Mouse (Mus musculus) midbrain, postnatal 0 days (tissue): ENCODE data around the gene Blvrb. TPM values are rescaled to one million over a fixed set of nuclear protein-coding genes. Genes with fewer than 3 reads are reported as not detected.

Source experiments
- ATAC-seq: fragments of 200-750 bp; cut with Nextera tagmentation; 2 replicates; pipeline ENCODE4 v1.8.0; 2017; ENCODE audit warnings: moderate number of reproducible peaks, mild to moderate bottlenecking, moderate TSS enrichment, moderate library complexity; ENCODE audit not compliant: low FRiP score
- DNase-seq: peaks from one replicate; pipeline ENCODE4 v3.0.0-alpha.2; 2015; ENCODE audit warnings: low spot score
- H3K27ac ChIP-seq: fragments of 300-500 bp; sonication (generic); 2 replicates; pipeline ENCODE4 v1.5.1; 2014; ENCODE audit warnings: low read depth, mild to moderate bottlenecking, low read length, mixed read lengths
- H3K27me3 ChIP-seq: fragments of 300-500 bp; sonication (generic); 2 replicates; pipeline ENCODE4 v1.6.1; 2014; ENCODE audit warnings: low read length, control low read depth, mixed read lengths; ENCODE audit not compliant: insufficient read depth
- H3K36me3 ChIP-seq: fragments of 300-500 bp; sonication (generic); 2 replicates; pipeline ENCODE4 v1.6.1; 2014; ENCODE audit warnings: low read length, control low read depth, mixed read lengths; ENCODE audit not compliant: insufficient read depth
- H3K4me1 ChIP-seq: fragments of 300-500 bp; sonication (generic); 2 replicates; pipeline ENCODE4 v1.6.1; 2014; ENCODE audit warnings: mild to moderate bottlenecking, control low read depth, antibody characterized with exemption, low read length, mixed read lengths; ENCODE audit not compliant: insufficient read depth
- H3K4me2 ChIP-seq: fragments of 300-500 bp; sonication (generic); 2 replicates; pipeline ENCODE4 v1.6.1; 2014; ENCODE audit warnings: low read depth, mild to moderate bottlenecking, low read length, mixed read lengths; ENCODE audit not compliant: poor library complexity, severe bottlenecking
- H3K4me3 ChIP-seq: fragments of 300-500 bp; sonication (generic); 2 replicates; pipeline ENCODE4 v1.5.1; 2014; ENCODE audit warnings: low read depth, mild to moderate bottlenecking, low read length, moderate library complexity
- H3K9ac ChIP-seq: fragments of 300-500 bp; sonication (generic); replicated peaks from 2 replicates; pipeline ENCODE4 v1.6.1; 2014; ENCODE audit warnings: mild to moderate bottlenecking, low read length, moderate library complexity, mixed read lengths; ENCODE audit not compliant: poor library complexity, severe bottlenecking
- H3K9me3 ChIP-seq: fragments of 300-500 bp; sonication (generic); 2 replicates; pipeline ENCODE4 v1.6.1; 2016; ENCODE audit warnings: low read length, control low read depth
- CTCF ChIP-seq: IDR thresholded peaks from 2 replicates; pipeline ENCODE4 v1.5.1; 2016; ENCODE audit warnings: antibody characterized with exemption, mild to moderate bottlenecking
- WGBS: fragments of 180-500 bp; shearing (Covaris S2); extraction: QIAGEN DNeasy Blood & Tissue Kit; methylation state at CpG from one replicate; pipeline ENCODE4 v1.1.7; 2014; 5-methylcytosine and 5-hydroxymethylcytosine counted together
- polyA plus RNA-seq: library from polyadenylated mRNA; unstranded; fragments of >200 nt; fragmentation: Nextera tagmentation; extraction: Ambion mirVana; gene quantifications from 2 replicates; pipeline ENCODE4 v1.2.1, GENCODE M21; 2015
- total RNA-seq: library from RNA; depleted of rRNA; stranded (reverse); fragments of >200 nt; gene quantifications from 2 replicates; pipeline ENCODE4 v1.2.3, GENCODE M21; 2014

The Blvrb gene
- total and polyA plus RNA-seq, 2 experiments from 2014 or later, result 15.9 to 19.5 TPM

- 85% methylated on average over 11 of the region's 11 CpGs for WGBS
- no peak overlapping the region for H3K27ac ChIP-seq
- no peak overlapping the region for H3K4me3 ChIP-seq
- H3K4me1 ChIP-seq, result no peaks in the 10 kb centered on the region
- no peak for TF ChIP-seq CTCF
- H3K9me3 ChIP-seq, result 0 out of 2 replicates have a peak, but pooled peaks cover 2% of the 10 kb centered on the region
- H3K9ac ChIP-seq, result no peak overlapping the region
- no peak overlapping the region for H3K4me2 ChIP-seq
- peaks cover 38% of the 10 kb centered on the region for H3K36me3 ChIP-seq
- ATAC-seq (no peak), DNase-seq (no peak)
- no peaks in the 10 kb centered on the region for H3K27me3 ChIP-seq
Observed at GRCm38 (mm10) chr7:27428002-27428401, 19.8 kb upstream of the Blvrb start.

- Histone ChIP-seq H3K36me3 (peaks cover 30% of the 10 kb centered on the region), H3K4me3 (no peak overlapping the region), H3K27ac (no peak overlapping the region), H3K4me2 (no peak overlapping the region), H3K9me3 (0 out of 2 replicates have a peak, but pooled peaks cover 2% of the 10 kb centered on the region), H3K4me1 (no peaks in the 10 kb centered on the region), H3K9ac (no peak overlapping the region), H3K27me3 (no peaks in the 10 kb centered on the region)
- no peak for ATAC-seq
- DNase-seq, result no peak
- 55% methylated on average over 2 of the region's 2 CpGs for WGBS
- TF ChIP-seq CTCF, result peak; percentile 52
Observed at GRCm38 (mm10) chr7:27429135-27429534, 18.6 kb upstream of the Blvrb start.

- TF ChIP-seq CTCF, result no peak
- 35% methylated on average over 10 of the region's 10 CpGs for WGBS
- no peak for DNase-seq
- Histone ChIP-seq H3K9ac (no peak overlapping the region), H3K27me3 (no peaks in the 10 kb centered on the region), H3K36me3 (peaks cover 13% of the 10 kb centered on the region), H3K4me2 (no peak overlapping the region), H3K27ac (no peak overlapping the region), H3K4me1 (no peaks in the 10 kb centered on the region), H3K9me3 (0 out of 2 replicates have a peak, but pooled peaks cover 2% of the 10 kb centered on the region), H3K4me3 (no peak overlapping the region)
- no peak for ATAC-seq
Observed at GRCm38 (mm10) chr7:27433349-27433748, 14.4 kb upstream of the Blvrb start.

- no peaks in the 10 kb centered on the region for H3K27me3 ChIP-seq
- no peak for TF ChIP-seq CTCF
- ATAC-seq (no peak), DNase-seq (no peak)
- H3K4me1 ChIP-seq, result no peaks in the 10 kb centered on the region
- H3K36me3 ChIP-seq, result peaks cover 9% of the 10 kb centered on the region
- 0 out of 2 replicates have a peak, but pooled peaks cover 2% of the 10 kb centered on the region for H3K9me3 ChIP-seq
- H3K27ac ChIP-seq, result no peak overlapping the region
- no peak overlapping the region for H3K4me3 ChIP-seq
- H3K9ac ChIP-seq, result no peak overlapping the region
- no peak overlapping the region for H3K4me2 ChIP-seq
- WGBS, result 14% methylated on average over 10 of the region's 10 CpGs
Observed at GRCm38 (mm10) chr7:27433794-27434193, 14.0 kb upstream of the Blvrb start.

GRCm38 (mm10) chr7:27437544-27437943 is 10.2 kb upstream of the Blvrb start:
- Histone ChIP-seq H3K9ac (no peak overlapping the region), H3K4me2 (no peak overlapping the region), H3K9me3 (no peaks in the 10 kb centered on the region), H3K27ac (no peak overlapping the region), H3K36me3 (peaks cover 17% of the 10 kb centered on the region), H3K4me1 (no peaks in the 10 kb centered on the region), H3K4me3 (no peak overlapping the region), H3K27me3 (no peaks in the 10 kb centered on the region)
- WGBS, result 67% methylated on average over 5 of the region's 5 CpGs
- DNase-seq (peak; percentile 22), ATAC-seq (no peak)
- peak; percentile 66 for TF ChIP-seq CTCF

- peak; percentile 60 for TF ChIP-seq CTCF
- Histone ChIP-seq H3K4me3 (no peak overlapping the region), H3K4me1 (no peaks in the 10 kb centered on the region), H3K9ac (no peak overlapping the region), H3K27ac (no peak overlapping the region), H3K9me3 (no peaks in the 10 kb centered on the region), H3K27me3 (no peaks in the 10 kb centered on the region), H3K4me2 (no peak overlapping the region), H3K36me3 (peaks cover 13% of the 10 kb centered on the region)
- no peak for ATAC-seq
- no peak for DNase-seq
- 75% methylated on average over 4 of the region's 4 CpGs for WGBS
Observed at GRCm38 (mm10) chr7:27440014-27440413, 7.8 kb upstream of the Blvrb start.
